Mouse (Mus musculus): ENCODE results near the gene Abcc1. TPM values are rescaled to one million over a fixed set of nuclear protein-coding genes. Genes with fewer than 3 reads are reported as not detected.
A peak's percentile ranks its signal among the peaks of the same experiment; 100 is the strongest.

Abcc1 gene
- polyA plus RNA-seq, 1 experiment from 2014 or later, result 6.1 TPM

- ATAC-seq (ENCODE audit: low FRiP score), result no peak
- Histone ChIP-seq H3K9ac (ENCODE audit: low read depth, low read length) (no peak overlapping the region), H3K4me2 (replicated peaks; ENCODE audit: low read depth, low read length) (no peak overlapping the region), H3K36me3 (ENCODE audit: control insufficient read depth, insufficient read depth, low read length) (no peaks in the 10 kb centered on the region), H3K9me3 (ENCODE audit: control insufficient read depth, low read length) (no peaks in the 10 kb centered on the region), H3K27ac (ENCODE audit: low read depth, low read length) (no peak overlapping the region), H3K4me3 (ENCODE audit: low read depth, low read length) (no peak overlapping the region), H3K27me3 (ENCODE audit: control insufficient read depth, insufficient read depth, low read length) (no peaks in the 10 kb centered on the region), H3K4me1 (replicated peaks; ENCODE audit: control insufficient read depth, insufficient read depth, low read length) (no peaks in the 10 kb centered on the region)
- DNase-seq (ENCODE audit: low spot score), result no peak
- 86% methylated on average over 3 of the region's 3 CpGs for WGBS
Measured at GRCm38 (mm10) chr16:14352234-14352633, 9.1 kb upstream of the Abcc1 start.

- Histone ChIP-seq H3K4me3 (ENCODE audit: low read depth, low read length) (no peak overlapping the region), H3K4me1 (replicated peaks; ENCODE audit: control insufficient read depth, insufficient read depth, low read length) (no peaks in the 10 kb centered on the region), H3K27ac (ENCODE audit: low read depth, low read length) (no peak overlapping the region), H3K27me3 (ENCODE audit: control insufficient read depth, insufficient read depth, low read length) (no peaks in the 10 kb centered on the region), H3K9ac (ENCODE audit: low read depth, low read length) (no peak overlapping the region), H3K9me3 (ENCODE audit: control insufficient read depth, low read length) (no peaks in the 10 kb centered on the region), H3K4me2 (replicated peaks; ENCODE audit: low read depth, low read length) (no peak overlapping the region), H3K36me3 (ENCODE audit: control insufficient read depth, insufficient read depth, low read length) (no peaks in the 10 kb centered on the region)
- ATAC-seq (ENCODE audit: low FRiP score) (no peak), DNase-seq (ENCODE audit: low spot score) (no peak)
- 70% methylated on average over 5 of the region's 5 CpGs for WGBS
Measured at GRCm38 (mm10) chr16:14352663-14353062, 8.7 kb upstream of the Abcc1 start.

GRCm38 (mm10) chr16:14357859-14358258 is 3.5 kb upstream of the Abcc1 start:
- no peak overlapping the region for H3K4me2 ChIP-seq (replicated peaks; ENCODE audit: low read depth, low read length)
- H3K36me3 ChIP-seq (ENCODE audit: control insufficient read depth, insufficient read depth, low read length), result no peaks in the 10 kb centered on the region
- H3K4me3 ChIP-seq (ENCODE audit: low read depth, low read length), result no peak overlapping the region
- H3K4me1 ChIP-seq (replicated peaks; ENCODE audit: control insufficient read depth, insufficient read depth, low read length), result no peaks in the 10 kb centered on the region
- no peak overlapping the region for H3K27ac ChIP-seq (ENCODE audit: low read depth, low read length)
- WGBS, result 86% methylated on average over 2 of the region's 2 CpGs
- no peaks in the 10 kb centered on the region for H3K27me3 ChIP-seq (ENCODE audit: control insufficient read depth, insufficient read depth, low read length)
- H3K9ac ChIP-seq (ENCODE audit: low read depth, low read length), result no peak overlapping the region
- DNase-seq (ENCODE audit: low spot score) (no peak), ATAC-seq (ENCODE audit: low FRiP score) (no peak)
- no peaks in the 10 kb centered on the region for H3K9me3 ChIP-seq (ENCODE audit: control insufficient read depth, low read length)

- ATAC-seq (ENCODE audit: low FRiP score) (no peak), DNase-seq (ENCODE audit: low spot score) (no peak)
- no peak overlapping the region for H3K4me3 ChIP-seq (ENCODE audit: low read depth, low read length)
- H3K9ac ChIP-seq (ENCODE audit: low read depth, low read length), result no peak overlapping the region
- no peaks in the 10 kb centered on the region for H3K9me3 ChIP-seq (ENCODE audit: control insufficient read depth, low read length)
- no peaks in the 10 kb centered on the region for H3K4me1 ChIP-seq (replicated peaks; ENCODE audit: control insufficient read depth, insufficient read depth, low read length)
- 56% methylated on average over 1 of the region's 1 CpGs for WGBS
- no peaks in the 10 kb centered on the region for H3K27me3 ChIP-seq (ENCODE audit: control insufficient read depth, insufficient read depth, low read length)
- no peak overlapping the region for H3K4me2 ChIP-seq (replicated peaks; ENCODE audit: low read depth, low read length)
- H3K36me3 ChIP-seq (ENCODE audit: control insufficient read depth, insufficient read depth, low read length), result no peaks in the 10 kb centered on the region
- no peak overlapping the region for H3K27ac ChIP-seq (ENCODE audit: low read depth, low read length)
Measured at GRCm38 (mm10) chr16:14358531-14358930, 2.8 kb upstream of the Abcc1 start.

GRCm38 (mm10) chr16:14360931-14361330 is 427 bp upstream of the Abcc1 start:
- Histone ChIP-seq H3K4me1 (replicated peaks; ENCODE audit: control insufficient read depth, insufficient read depth, low read length) (no peaks in the 10 kb centered on the region), H3K27ac (ENCODE audit: low read depth, low read length) (no peak overlapping the region), H3K27me3 (ENCODE audit: control insufficient read depth, insufficient read depth, low read length) (no peaks in the 10 kb centered on the region), H3K36me3 (ENCODE audit: control insufficient read depth, insufficient read depth, low read length) (no peaks in the 10 kb centered on the region), H3K9ac (ENCODE audit: low read depth, low read length) (peak overlapping the region; percentile 86), H3K4me2 (replicated peaks; ENCODE audit: low read depth, low read length) (peak overlapping the region; percentile 91), H3K9me3 (ENCODE audit: control insufficient read depth, low read length) (no peaks in the 10 kb centered on the region), H3K4me3 (ENCODE audit: low read depth, low read length) (peak overlapping the region; percentile 81)
- ATAC-seq (ENCODE audit: low FRiP score) (peak; percentile 36), DNase-seq (ENCODE audit: low spot score) (no peak)
- WGBS, result 1% methylated on average over 7 of the region's 7 CpGs

- no peaks in the 10 kb centered on the region for H3K9me3 ChIP-seq (ENCODE audit: control insufficient read depth, low read length)
- 28% methylated on average over 7 of the region's 7 CpGs for WGBS
- H3K9ac ChIP-seq (ENCODE audit: low read depth, low read length), result peak overlapping the region; percentile 86
- peak overlapping the region; percentile 91 for H3K4me2 ChIP-seq (replicated peaks; ENCODE audit: low read depth, low read length)
- H3K4me1 ChIP-seq (replicated peaks; ENCODE audit: control insufficient read depth, insufficient read depth, low read length), result no peaks in the 10 kb centered on the region
- H3K4me3 ChIP-seq (ENCODE audit: low read depth, low read length), result peak overlapping the region; percentile 81
- H3K27me3 ChIP-seq (ENCODE audit: control insufficient read depth, insufficient read depth, low read length), result no peaks in the 10 kb centered on the region
- ATAC-seq (ENCODE audit: low FRiP score) (no peak), DNase-seq (ENCODE audit: low spot score) (no peak)
- no peaks in the 10 kb centered on the region for H3K36me3 ChIP-seq (ENCODE audit: control insufficient read depth, insufficient read depth, low read length)
- no peak overlapping the region for H3K27ac ChIP-seq (ENCODE audit: low read depth, low read length)
Measured at GRCm38 (mm10) chr16:14362099-14362820, 902 bp downstream of the Abcc1 start.

- Histone ChIP-seq H3K27me3 (ENCODE audit: control insufficient read depth, insufficient read depth, low read length) (no peaks in the 10 kb centered on the region), H3K4me3 (ENCODE audit: low read depth, low read length) (no peak overlapping the region), H3K36me3 (ENCODE audit: control insufficient read depth, insufficient read depth, low read length) (no peaks in the 10 kb centered on the region), H3K4me1 (replicated peaks; ENCODE audit: control insufficient read depth, insufficient read depth, low read length) (no peaks in the 10 kb centered on the region), H3K27ac (ENCODE audit: low read depth, low read length) (no peak overlapping the region), H3K4me2 (replicated peaks; ENCODE audit: low read depth, low read length) (no peak overlapping the region), H3K9me3 (ENCODE audit: control insufficient read depth, low read length) (no peaks in the 10 kb centered on the region), H3K9ac (ENCODE audit: low read depth, low read length) (no peak overlapping the region)
- WGBS, result 89% methylated on average over 3 of the region's 3 CpGs
- ATAC-seq (ENCODE audit: low FRiP score), result no peak
- DNase-seq (ENCODE audit: low spot score), result no peak
Measured at GRCm38 (mm10) chr16:14363496-14363895, 2.1 kb downstream of the Abcc1 start.

- H3K27me3 ChIP-seq (ENCODE audit: control insufficient read depth, insufficient read depth, low read length), result no peaks in the 10 kb centered on the region
- 94% methylated on average over 6 of the region's 6 CpGs for WGBS
Measured at GRCm38 (mm10) chr16:14364066-14364465, 2.7 kb downstream of the Abcc1 start.

GRCm38 (mm10) chr16:14365457-14365856 is 4.1 kb downstream of the Abcc1 start:
- Histone ChIP-seq H3K4me1 (replicated peaks; ENCODE audit: control insufficient read depth, insufficient read depth, low read length) (no peaks in the 10 kb centered on the region), H3K27ac (ENCODE audit: low read depth, low read length) (no peak overlapping the region)
- no peak for DNase-seq (ENCODE audit: low spot score)

More at GRCm38 (mm10) chr16:14364066-14364465, 2.7 kb downstream of the Abcc1 start:
- Histone ChIP-seq H3K4me1 (replicated peaks; ENCODE audit: control insufficient read depth, insufficient read depth, low read length) (no peaks in the 10 kb centered on the region), H3K9ac (ENCODE audit: low read depth, low read length) (no peak overlapping the region), H3K4me2 (replicated peaks; ENCODE audit: low read depth, low read length) (no peak overlapping the region), H3K9me3 (ENCODE audit: control insufficient read depth, low read length) (no peaks in the 10 kb centered on the region), H3K27ac (ENCODE audit: low read depth, low read length) (no peak overlapping the region), H3K4me3 (ENCODE audit: low read depth, low read length) (no peak overlapping the region), H3K36me3 (ENCODE audit: control insufficient read depth, insufficient read depth, low read length) (no peaks in the 10 kb centered on the region)
- ATAC-seq (ENCODE audit: low FRiP score) (no peak), DNase-seq (ENCODE audit: low spot score) (no peak)

More at GRCm38 (mm10) chr16:14365457-14365856, 4.1 kb downstream of the Abcc1 start:
- ATAC-seq (ENCODE audit: low FRiP score), result no peak
- WGBS, result 59% methylated on average over 4 of the region's 4 CpGs
- Histone ChIP-seq H3K4me2 (replicated peaks; ENCODE audit: low read depth, low read length) (no peak overlapping the region), H3K27me3 (ENCODE audit: control insufficient read depth, insufficient read depth, low read length) (no peaks in the 10 kb centered on the region), H3K36me3 (ENCODE audit: control insufficient read depth, insufficient read depth, low read length) (no peaks in the 10 kb centered on the region), H3K9me3 (ENCODE audit: control insufficient read depth, low read length) (no peaks in the 10 kb centered on the region), H3K4me3 (ENCODE audit: low read depth, low read length) (no peak overlapping the region), H3K9ac (ENCODE audit: low read depth, low read length) (no peak overlapping the region)

Measured in hindbrain, embryonic 11.5 days (tissue).